Mouse (Mus musculus) myocyte (in vitro differentiated cells): Measurements from ENCODE around the gene Gif.

Experiments used
- TCF12 ChIP-seq: IDR thresholded peaks from one replicate; pipeline ENCODE4 v1.6.1; 2011; ENCODE audit warnings: mild to moderate bottlenecking, control low read depth; ENCODE audit not compliant: poor library complexity, insufficient read depth, severe bottlenecking
- TCF3 ChIP-seq: IDR thresholded peaks from one replicate; pipeline ENCODE4 v1.6.1; 2011; ENCODE audit warnings: low read depth, control low read depth; ENCODE audit not compliant: insufficient read length

- TF ChIP-seq TCF3 (no peak), TCF12 (no peak)
Observed at GRCm38 (mm10) chr19:11725915-11726314, 21.4 kb upstream of the Gif start.
